27 mouse cellular contexts compared by ENCODE assay signal in the genomic region with DNA sequence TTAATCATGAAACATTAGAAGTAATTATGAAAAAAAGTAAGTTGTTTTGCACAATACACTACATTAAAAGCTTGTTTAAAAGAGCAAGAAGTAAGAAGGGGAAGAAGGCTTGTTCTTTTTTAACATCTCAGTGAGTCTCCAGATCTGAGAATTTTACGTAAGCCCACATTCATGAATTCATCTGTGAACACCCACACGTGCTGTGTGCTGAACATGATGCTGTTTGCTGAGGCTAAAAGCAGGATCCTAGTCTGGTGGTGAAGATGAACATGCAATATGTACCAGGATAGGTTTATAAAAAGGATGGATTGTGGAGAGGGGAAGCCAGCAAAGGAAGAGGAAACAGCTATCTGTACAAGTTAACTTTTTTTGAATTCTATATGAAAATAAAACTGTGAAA.
DNase-seq lines count a peak whose midpoint lies in the region; ATAC-seq lines count a peak whose summit lies in the region.
"Had no signal": no experiment of that assay in that cellular context is flagged by ENCODE, and none has a peak within 500 bp of the region (broad histone marks: within the 10 kb centered on the region; RNA-seq: fewer than 3 reads in every experiment).

No protein-coding gene starts in this region.

- 73% methylated on average over 2 of the region's 2 CpGs for WGBS in liver, embryonic 11.5 days

- H3K4me1 ChIP-seq in liver, embryonic 11.5 days (replicated peaks; ENCODE audit: control insufficient read depth, insufficient read depth, low read length): no peaks in the 10 kb centered on the region
- H3K4me1 ChIP-seq: embryonic facial prominence, embryonic 10.5 days; forebrain, embryonic 15.5 days; heart, embryonic 13.5 days; limb, embryonic 12.5 days; liver, embryonic 12.5 days had no signal

- ATAC-seq in liver, embryonic 11.5 days (replicated peaks; ENCODE audit: low FRiP score): no peak
- ATAC-seq: CD4-positive, CD25-positive, alpha-beta regulatory T cell, adult 4 months; forebrain, embryonic 15.5 days; inflammation-experienced regulatory T-cells, adult 6 months; liver, embryonic 12.5 days; midbrain, embryonic 16.5 days had no signal

- H3K9me3 ChIP-seq in liver, embryonic 11.5 days (ENCODE audit: control insufficient read depth, low read length): no peaks in the 10 kb centered on the region
- H3K9me3 ChIP-seq: embryonic facial prominence, embryonic 10.5 days; forebrain, embryonic 15.5 days; heart, embryonic 13.5 days; limb, embryonic 12.5 days; liver, embryonic 12.5 days had no signal

- no peaks in the 10 kb centered on the region for H3K27me3 ChIP-seq in liver, embryonic 11.5 days (replicated peaks; ENCODE audit: control insufficient read depth, insufficient read depth, low read length)
- H3K27me3 ChIP-seq: forebrain, embryonic 15.5 days; heart, embryonic 13.5 days; limb, embryonic 12.5 days; liver, embryonic 12.5 days had no signal

- H3K27ac ChIP-seq in liver, embryonic 11.5 days (ENCODE audit: low read depth, low read length): no peak overlapping the region
- H3K27ac ChIP-seq: embryonic facial prominence, embryonic 10.5 days; forebrain, embryonic 15.5 days; heart, adult 2 months; heart, embryonic 13.5 days; hindbrain, embryonic 14.5 days; kidney, postnatal 0 days; limb, embryonic 12.5 days; liver, embryonic 12.5 days had no signal

- no peak overlapping the region for H3K4me2 ChIP-seq in liver, embryonic 11.5 days
- H3K4me2 ChIP-seq: forebrain, embryonic 15.5 days; heart, embryonic 13.5 days; hindbrain, embryonic 14.5 days; limb, embryonic 12.5 days; liver, embryonic 12.5 days had no signal

- no peak overlapping the region for H3K4me3 ChIP-seq in liver, embryonic 11.5 days (ENCODE audit: low read depth, low read length)
- H3K4me3 ChIP-seq: embryonic facial prominence, embryonic 10.5 days; forebrain, embryonic 15.5 days; heart, adult 2 months; heart, embryonic 13.5 days; limb, embryonic 12.5 days; liver, embryonic 12.5 days had no signal

- H3K9ac ChIP-seq in liver, embryonic 11.5 days (ENCODE audit: low read depth, low read length): no peak overlapping the region
- H3K9ac ChIP-seq: forebrain, embryonic 15.5 days; heart, embryonic 13.5 days; hindbrain, embryonic 14.5 days; limb, embryonic 12.5 days; liver, embryonic 12.5 days had no signal

- H3K36me3 ChIP-seq in liver, embryonic 11.5 days (ENCODE audit: control insufficient read depth, insufficient read depth, low read length): no peaks in the 10 kb centered on the region
- H3K36me3 ChIP-seq: embryonic facial prominence, embryonic 10.5 days; forebrain, embryonic 15.5 days; heart, embryonic 13.5 days; limb, embryonic 12.5 days; liver, embryonic 12.5 days had no signal

- peak; percentile 32 to 78 for DNase-seq in layer of hippocampus, adult 18-20 months (ENCODE audit: low spot score in 2 of 2)
- no peak for DNase-seq in layer of hippocampus, postnatal 10 days (ENCODE audit: low spot score in 2 of 2)
- DNase-seq in frontal cortex, postnatal 36 days (ENCODE audit: low spot score in 2 of 2): peak; percentile 35 to 76
- DNase-seq in left cerebral cortex, adult 18-20 months (ENCODE audit: low spot score in 2 of 2): peak; percentile 38 to 58
- DNase-seq in right cerebral cortex, postnatal 10 days (ENCODE audit: low spot score in 2 of 2): peak; percentile 35 to 65
- no peak for DNase-seq in thymus, postnatal 14 days
- no peak for DNase-seq in liver, embryonic 11.5 days (ENCODE audit: low spot score)
- no peak for DNase-seq in lung, postnatal 14 days
- DNase-seq: cerebellum, adult 11-12 months; cerebellum, postnatal 10 days; gastrocnemius, postnatal 36 days; heart, adult 2 months; heart, postnatal 14 days; kidney, adult 18-20 months; lung, adult 18-20 months; lung, postnatal 36 days; thymus, adult 2 months had no signal

Comparison
In these comparisons a context has a peak if more than half of its experiments do, and no peak if none do; other contexts are left out.
1. DNase-seq: peak in layer of hippocampus, adult 18-20 months (2 of 2), frontal cortex, postnatal 36 days (2 of 2), left cerebral cortex, adult 18-20 months (2 of 2) and right cerebral cortex, postnatal 10 days (2 of 2); none in layer of hippocampus, postnatal 10 days (0 of 2), thymus, postnatal 14 days (single experiment), liver, embryonic 11.5 days (single experiment) and lung, postnatal 14 days (single experiment).